15 mouse cellular contexts compared by ENCODE assay signal in genomic region chr2:75698874-75699273, GRCm38 (mm10). TPM values are rescaled to one million over a fixed set of nuclear protein-coding genes. Genes with fewer than 3 reads are reported as not detected.
DNase-seq lines count a peak whose midpoint lies in the region; ATAC-seq and TF ChIP-seq lines count a peak whose summit lies in the region.
"Had no signal": no experiment of that assay in that cellular context is flagged by ENCODE, and none has a peak within 500 bp of the region (broad histone marks: within the 10 kb centered on the region; RNA-seq: fewer than 3 reads in every experiment).

No protein-coding gene starts in this region.

- no peaks in the 10 kb centered on the region for H3K9me3 ChIP-seq in heart, postnatal 0 days (replicated peaks; ENCODE audit: control insufficient read depth, low read length)
- H3K9me3 ChIP-seq in lung, postnatal 0 days (ENCODE audit: low read length) = no peaks in the 10 kb centered on the region
- no peaks in the 10 kb centered on the region for H3K9me3 ChIP-seq in intestine, embryonic 15.5 days
- no peaks in the 10 kb centered on the region for H3K9me3 ChIP-seq in stomach, embryonic 16.5 days (replicated peaks; ENCODE audit: control insufficient read depth, low read length)
- H3K9me3 ChIP-seq: embryonic facial prominence, embryonic 12.5 days had no signal

- H3K4me3 ChIP-seq in heart, postnatal 0 days (ENCODE audit: low read depth, low read length) = no peak overlapping the region
- H3K4me3 ChIP-seq in lung, postnatal 0 days (ENCODE audit: low read depth, low read length) = no peak overlapping the region
- H3K4me3 ChIP-seq in intestine, embryonic 15.5 days (replicated peaks) = no peak overlapping the region
- H3K4me3 ChIP-seq in stomach, embryonic 16.5 days (replicated peaks; ENCODE audit: low read length) = no peak overlapping the region
- H3K4me3 ChIP-seq: embryonic facial prominence, embryonic 12.5 days; heart, adult 2 months had no signal

- ATAC-seq in heart, postnatal 0 days (ENCODE audit: insufficient read depth, low read depth) = no peak
- no peak for ATAC-seq in lung, postnatal 0 days
- no peak for ATAC-seq in intestine, embryonic 15.5 days
- ATAC-seq in stomach, embryonic 16.5 days (ENCODE audit: insufficient read depth, low FRiP score) = no peak
- ATAC-seq in erythroblast, adult 5-6 weeks (replicated peaks; ENCODE audit: low FRiP score, poor library complexity, severe bottlenecking) = no peak

- H3K4me1 ChIP-seq in heart, postnatal 0 days (ENCODE audit: control insufficient read depth, insufficient read depth) = peaks cover 62% of the 10 kb centered on the region
- peaks cover 20% of the 10 kb centered on the region for H3K4me1 ChIP-seq in lung, postnatal 0 days (ENCODE audit: insufficient read depth, low read depth, low read length)
- H3K4me1 ChIP-seq in intestine, embryonic 15.5 days (replicated peaks) = peaks cover 26% of the 10 kb centered on the region
- H3K4me1 ChIP-seq in stomach, embryonic 16.5 days (ENCODE audit: control insufficient read depth, insufficient read depth, low read length) = peaks cover 51% of the 10 kb centered on the region

- peak overlapping the region; percentile 36; the same call in 1 of the 2 replicates for H3K27ac ChIP-seq in heart, postnatal 0 days (ENCODE audit: low read depth)
- H3K27ac ChIP-seq in lung, postnatal 0 days (ENCODE audit: low read length) = 0 out of 2 replicates have a peak overlapping the region, but pooled peaks have one; percentile 6
- H3K27ac ChIP-seq in intestine, embryonic 15.5 days = peak overlapping the region; percentile 70; the same call in 1 of the 2 replicates
- H3K27ac ChIP-seq in stomach, embryonic 16.5 days (ENCODE audit: low read length) = peak overlapping the region; percentile 7; the same call in 1 of the 2 replicates
- H3K27ac ChIP-seq: embryonic facial prominence, embryonic 12.5 days had no signal

- H3K27me3 ChIP-seq in heart, postnatal 0 days (ENCODE audit: control insufficient read depth, insufficient read depth, low read length) = no peaks in the 10 kb centered on the region
- no peaks in the 10 kb centered on the region for H3K27me3 ChIP-seq in lung, postnatal 0 days (replicated peaks; ENCODE audit: insufficient read depth, low read length)
- no peaks in the 10 kb centered on the region for H3K27me3 ChIP-seq in intestine, embryonic 15.5 days (replicated peaks)
- H3K27me3 ChIP-seq in stomach, embryonic 16.5 days (ENCODE audit: control insufficient read depth, insufficient read depth, low read length) = no peaks in the 10 kb centered on the region
- H3K27me3 ChIP-seq: embryonic facial prominence, embryonic 12.5 days had no signal

- TF ChIP-seq CTCF in heart, postnatal 0 days (IDR thresholded peaks at IDR 0.05; ENCODE audit: low read depth) = no peak
- TF ChIP-seq CTCF in lung, postnatal 0 days (IDR thresholded peaks at IDR 0.05) = no peak

- DNase-seq in heart, postnatal 0 days (ENCODE audit: low spot score) = no peak
- DNase-seq in heart, adult 8-10 months (ENCODE audit: low spot score) = no peak
- no peak for DNase-seq in lung, postnatal 0 days (ENCODE audit: low spot score)
- DNase-seq in lung, adult 18-20 months = no peak
- no peak for DNase-seq in urinary bladder, adult 2 months (ENCODE audit: low spot score)
- DNase-seq: cerebellum, postnatal 36 days; heart, adult 2 months; heart, postnatal 4 days; lung, embryonic 14.5 days; retina, postnatal 1 day; thymus, postnatal 25 days had no signal

- no peak overlapping the region for H3K4me2 ChIP-seq in heart, postnatal 0 days (ENCODE audit: low read depth, low read length)
- H3K4me2 ChIP-seq in lung, postnatal 0 days (replicated peaks; ENCODE audit: low read depth, low read length) = peak overlapping the region; percentile 22
- no peak overlapping the region for H3K4me2 ChIP-seq in intestine, embryonic 15.5 days (replicated peaks)
- H3K4me2 ChIP-seq in stomach, embryonic 16.5 days (ENCODE audit: low read depth, low read length) = peak overlapping the region; percentile 2; the same call in 1 of the 2 replicates
- H3K4me2 ChIP-seq: embryonic facial prominence, embryonic 12.5 days; lung, embryonic 14.5 days had no signal

- no peaks in the 10 kb centered on the region for H3K36me3 ChIP-seq in heart, postnatal 0 days (replicated peaks; ENCODE audit: control insufficient read depth, insufficient read depth, low read length)
- H3K36me3 ChIP-seq in lung, postnatal 0 days (ENCODE audit: insufficient read depth, low read length) = peaks cover 4% of the 10 kb centered on the region; the same call in 1 of the 2 replicates
- no peaks in the 10 kb centered on the region for H3K36me3 ChIP-seq in intestine, embryonic 15.5 days
- H3K36me3 ChIP-seq in stomach, embryonic 16.5 days (ENCODE audit: control insufficient read depth, insufficient read depth, low read length) = no peaks in the 10 kb centered on the region
- H3K36me3 ChIP-seq: embryonic facial prominence, embryonic 12.5 days had no signal

- TF ChIP-seq EP300 in heart, postnatal 0 days (IDR thresholded peaks at IDR 0.05; ENCODE audit: low read depth) = no peak
- no peak for TF ChIP-seq EP300 in lung, postnatal 0 days (IDR thresholded peaks at IDR 0.05)

- no peak overlapping the region for H3K9ac ChIP-seq in heart, postnatal 0 days (replicated peaks; ENCODE audit: low read depth, low read length)
- 0 out of 2 replicates have a peak overlapping the region, but pooled peaks have one; percentile 9 for H3K9ac ChIP-seq in lung, postnatal 0 days (replicated peaks; ENCODE audit: low read depth)
- H3K9ac ChIP-seq in intestine, embryonic 15.5 days = no peak overlapping the region
- H3K9ac ChIP-seq in stomach, embryonic 16.5 days (ENCODE audit: low read length) = no peak overlapping the region
- H3K9ac ChIP-seq: embryonic facial prominence, embryonic 12.5 days; lung, embryonic 14.5 days had no signal

- WGBS in heart, postnatal 0 days = 67% methylated on average over 3 of the region's 3 CpGs
- 64% methylated on average over 3 of the region's 3 CpGs for WGBS in lung, postnatal 0 days
- WGBS in intestine, embryonic 15.5 days = 84% methylated on average over 3 of the region's 3 CpGs
- 80% methylated on average over 3 of the region's 3 CpGs for whole genome bisulfite sequencing in stomach, embryonic 16.5 days

RNA-seq across cellular contexts. Expression of gene Nfe2l2, which starts 5.6 kb away (rescaled TPM):
- total RNA-seq in heart, postnatal 0 days (2014; rRNA removed; ENCODE audit: low replicate concordance) = 47.1 and 55.2 TPM in 2 replicates
- 50.1 and 50.4 TPM in 2 replicates for polyA plus RNA-seq in heart, postnatal 0 days (2015; fragmentation: Nextera tagmentation; extraction: Ambion mirVana)
- total RNA-seq in heart, adult 8-10 months (2022) = 10 to 100 TPM; 57.9 to 75.1 (median 64.5) TPM
- 116 and 151 TPM in 2 replicates for polyA plus RNA-seq in lung, postnatal 0 days (2015; fragmentation: Nextera tagmentation; extraction: Ambion mirVana)
- 89.3 and 93.6 TPM in 2 replicates for polyA plus RNA-seq in intestine, embryonic 15.5 days (2015; fragmentation: Nextera tagmentation; extraction: Ambion mirVana)
- 128 and 142 TPM in 2 replicates for polyA plus RNA-seq in stomach, embryonic 16.5 days (2015; fragmentation: Nextera tagmentation; extraction: Ambion mirVana)
- polyA plus RNA-seq in urinary bladder, adult 2 months (2012; rRNA removed) = 214 and 256 TPM in 2 replicates
- total RNA-seq in erythroblast, adult 5-6 weeks (2015; ENCODE audit: low replicate concordance) = 52.5 and 91.5 TPM in 2 replicates
- total RNA-seq in erythroblast, adult 5-6 weeks (2017; ENCODE audit: low replicate concordance) = 30.5 and 34.6 TPM in 2 replicates

RNA-seq across cellular contexts. Expression of gene Hnrnpa3, which starts 39.8 kb away (rescaled TPM):
- 26.0 and 33.9 TPM in 2 replicates for total RNA-seq in heart, postnatal 0 days (2014; rRNA removed; ENCODE audit: low replicate concordance)
- polyA plus RNA-seq in heart, postnatal 0 days (2015; fragmentation: Nextera tagmentation; extraction: Ambion mirVana) = 93.6 and 102 TPM in 2 replicates
- total RNA-seq in heart, adult 8-10 months (2022) = 100 to 1,000 TPM; 132 to 185 (median 159) TPM
- polyA plus RNA-seq in lung, postnatal 0 days (2015; fragmentation: Nextera tagmentation; extraction: Ambion mirVana) = 114 and 129 TPM in 2 replicates
- 280 and 299 TPM in 2 replicates for polyA plus RNA-seq in intestine, embryonic 15.5 days (2015; fragmentation: Nextera tagmentation; extraction: Ambion mirVana)
- 194 and 260 TPM in 2 replicates for polyA plus RNA-seq in stomach, embryonic 16.5 days (2015; fragmentation: Nextera tagmentation; extraction: Ambion mirVana)
- polyA plus RNA-seq in urinary bladder, adult 2 months (2012; rRNA removed) = 222 and 271 TPM in 2 replicates
- total RNA-seq in erythroblast, adult 5-6 weeks (2015; ENCODE audit: low replicate concordance) = 181 and 187 TPM in 2 replicates
- 98.5 and 192 TPM in 2 replicates for total RNA-seq in erythroblast, adult 5-6 weeks (2017; ENCODE audit: low replicate concordance)

Comparison
In these comparisons a context has a peak if more than half of its experiments do, and no peak if none do; other contexts are left out.
1. H3K27ac ChIP-seq: peak in every context shown above with its lines; median percentile 70 in intestine, embryonic 15.5 days; 36 in heart, postnatal 0 days; 7 in stomach, embryonic 16.5 days; 6 in lung, postnatal 0 days.
2. H3K4me2 ChIP-seq: peak in lung, postnatal 0 days (single experiment) and stomach, embryonic 16.5 days (single experiment); none in heart, postnatal 0 days (single experiment) and intestine, embryonic 15.5 days (single experiment).